Mouse (Mus musculus) neural tube, embryonic 11.5 days (tissue): ENCODE results near the gene Copg2. TPM values are rescaled to one million over a fixed set of nuclear protein-coding genes. Genes with fewer than 3 reads are reported as not detected.

ENCODE experiments used
- ATAC-seq: fragments of 200-750 bp; cut with Nextera tagmentation; 2 replicates; pipeline ENCODE4 v1.8.0; 2017; ENCODE audit warnings: moderate number of reproducible peaks, mild to moderate bottlenecking, moderate TSS enrichment, moderate library complexity; ENCODE audit not compliant: insufficient read depth, low FRiP score, low TSS enrichment
- DNase-seq: peaks from one replicate; pipeline ENCODE4 v3.0.0-alpha.2; 2015; ENCODE audit warnings: low spot score
- H3K27ac ChIP-seq: fragments of 300-500 bp; sonication (generic); 2 replicates; pipeline ENCODE4 v1.5.1; 2014; ENCODE audit warnings: low read depth, mild to moderate bottlenecking, low read length
- H3K27me3 ChIP-seq: fragments of 300-500 bp; sonication (generic); 2 replicates; pipeline ENCODE4 v1.6.1; 2014; ENCODE audit warnings: mild to moderate bottlenecking, low read length, mixed read lengths; ENCODE audit not compliant: control insufficient read depth, insufficient read depth
- H3K36me3 ChIP-seq: fragments of 300-500 bp; sonication (generic); 2 replicates; pipeline ENCODE4 v1.6.1; 2014; ENCODE audit warnings: mild to moderate bottlenecking, low read length, moderate library complexity, mixed read lengths; ENCODE audit not compliant: control insufficient read depth, insufficient read depth
- H3K4me1 ChIP-seq: fragments of 300-500 bp; sonication (generic); 2 replicates; pipeline ENCODE4 v1.6.1; 2014; ENCODE audit warnings: low read length, mixed read lengths; ENCODE audit not compliant: control insufficient read depth, insufficient read depth
- H3K4me2 ChIP-seq: fragments of 300-500 bp; sonication (generic); 2 replicates; pipeline ENCODE4 v1.6.1; 2014; ENCODE audit warnings: low read depth, mild to moderate bottlenecking, moderate library complexity
- H3K4me3 ChIP-seq: fragments of 300-500 bp; sonication (generic); 2 replicates; pipeline ENCODE4 v1.5.1; 2014; ENCODE audit warnings: low read depth, low read length
- H3K9ac ChIP-seq: fragments of 300-500 bp; sonication (generic); 2 replicates; pipeline ENCODE4 v1.6.1; 2014; ENCODE audit warnings: mild to moderate bottlenecking, low read length
- H3K9me3 ChIP-seq: fragments of 300-500 bp; sonication (generic); 2 replicates; pipeline ENCODE4 v1.6.1; 2016; ENCODE audit warnings: low read length; ENCODE audit not compliant: control insufficient read depth
- WGBS: fragments of 180-500 bp; shearing (Covaris S2); extraction: QIAGEN DNeasy Blood & Tissue Kit; methylation state at CpG from one replicate; pipeline ENCODE4 v1.1.7; 2014; 5-methylcytosine and 5-hydroxymethylcytosine counted together
- microRNA counts: library from miRNA; unstranded; fragments of <30 nt; microRNA quantifications from one replicate; lab custom pipeline; 2015
- microRNA-seq: library from miRNA; unstranded; fragments of <30 nt; microRNA quantifications from one replicate; pipeline ENCODE4, GENCODE M21; 2016
- polyA plus RNA-seq: library from polyadenylated mRNA; unstranded; fragments of >200 nt; fragmentation: Nextera tagmentation; extraction: Ambion mirVana; gene quantifications from 2 replicates; pipeline ENCODE4 v1.2.1, GENCODE M21; 2014

Gene Copg2
- polyA plus RNA-seq, 1 experiment from 2014 or later, result 43.6 TPM

- Histone ChIP-seq H3K36me3 (no peaks in the 10 kb centered on the region), H3K4me3 (no peak overlapping the region), H3K27ac (no peak overlapping the region), H3K9ac (no peak overlapping the region), H3K4me2 (no peak overlapping the region), H3K9me3 (no peaks in the 10 kb centered on the region), H3K27me3 (no peaks in the 10 kb centered on the region), H3K4me1 (no peaks in the 10 kb centered on the region)
- no peak for ATAC-seq
- no peak for DNase-seq
- 65% methylated on average over 6 of the region's 6 CpGs for WGBS
These were observed 193.7 kb downstream of the Copg2 start for GRCm38 (mm10) chr6:30702881-30703280.

- WGBS, result 58% methylated on average over 6 of the region's 6 CpGs
- no peak overlapping the region for H3K9ac ChIP-seq
- no peak overlapping the region for H3K4me2 ChIP-seq
- H3K4me3 ChIP-seq, result no peak overlapping the region
- no peaks in the 10 kb centered on the region for H3K36me3 ChIP-seq
- DNase-seq (peak; percentile 44), ATAC-seq (no peak)
- H3K27ac ChIP-seq, result no peak overlapping the region
- H3K27me3 ChIP-seq, result no peaks in the 10 kb centered on the region
- no peaks in the 10 kb centered on the region for H3K4me1 ChIP-seq
- H3K9me3 ChIP-seq, result no peaks in the 10 kb centered on the region
These were observed 196.4 kb downstream of the Copg2 start for GRCm38 (mm10) chr6:30700182-30700581.

- ATAC-seq (no peak), DNase-seq (no peak)
- Histone ChIP-seq H3K4me2 (no peak overlapping the region), H3K27ac (no peak overlapping the region), H3K9me3 (no peaks in the 10 kb centered on the region), H3K4me1 (peaks cover 5% of the 10 kb centered on the region), H3K27me3 (no peaks in the 10 kb centered on the region), H3K36me3 (no peaks in the 10 kb centered on the region), H3K4me3 (no peak overlapping the region), H3K9ac (no peak overlapping the region)
- 95% methylated on average over 4 of the region's 4 CpGs for WGBS
These were observed 198.6 kb downstream of the Copg2 start for GRCm38 (mm10) chr6:30698036-30698435.

MicroRNAs within 50 kb of the gene (microRNA counts, 519-probe panel; counts per million panel counts)
- microRNA mmu-miR-335-3p (lab: Ali Mortazavi, UCI) (5,074 counts per million, percentile 89 among the panel's probes with 10 or more counts), microRNA mmu-miR-335-5p (lab: Ali Mortazavi, UCI) (6,152 counts per million, percentile 97 among the panel's probes with 10 or more counts)

Small RNAs within 50 kb of the gene (microRNA-seq; reads per million reads assigned to microRNA genes)
- 48,164 reads per million, percentile 99 among the genes with 10 or more reads in this experiment for gene Mir335

Other genes with a start within 250 kb of the Copg2 start
- 27.3 and 27.9 TPM in 2 replicates for gene Cep41, start 203.0 kb downstream of the Copg2 start, polyA plus RNA-seq
- 1,492 and 1,651 TPM in 2 replicates for gene Mest, start 173.2 kb downstream of the Copg2 start, polyA plus RNA-seq
- gene Tsga13, start 18.8 kb upstream of the Copg2 start, polyA plus RNA-seq, result not detected in 2 replicates
- 0.47 and 0.57 TPM in 2 replicates for gene Klf14, start 62.3 kb upstream of the Copg2 start, polyA plus RNA-seq